ENCODE assay signal across 19 mouse cellular contexts in the genomic region with DNA sequence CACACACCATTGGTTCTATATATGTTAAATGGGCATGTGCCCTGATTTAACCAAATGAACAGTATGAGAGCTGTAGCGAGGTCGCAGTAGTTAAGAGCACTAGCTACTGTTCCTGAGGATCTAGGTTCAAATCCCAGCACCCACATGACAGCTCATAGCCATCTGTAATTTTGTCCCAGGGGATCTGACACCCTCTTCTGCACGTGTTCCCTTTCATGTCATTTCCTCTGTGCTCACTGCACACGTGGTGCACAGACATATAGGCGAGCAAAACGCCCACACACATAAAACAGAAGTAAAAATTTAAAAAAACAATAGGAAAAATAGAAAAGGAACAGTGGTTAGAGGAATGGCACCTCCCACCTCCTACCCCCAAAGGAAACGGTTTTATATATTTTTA.
A peak's percentile ranks its signal among the peaks of the same experiment; 100 is the strongest.
DNase-seq lines count a peak whose midpoint lies in the region; ATAC-seq and TF ChIP-seq lines count a peak whose summit lies in the region.
"Had no signal": no experiment of that assay in that cellular context is flagged by ENCODE, and none has a peak within 500 bp of the region (broad histone marks: within the 10 kb centered on the region; RNA-seq: fewer than 3 reads in every experiment).

No protein-coding gene starts in this region.

- ATAC-seq in common myeloid progenitor, adult 5-6 weeks (replicated peaks; ENCODE audit: low read depth, poor library complexity, severe bottlenecking) = 0 out of 2 replicates have a peak, but pooled peaks have one; percentile 11
- ATAC-seq in liver, embryonic 12.5 days = no peak
- ATAC-seq: forebrain, embryonic 15.5 days; midbrain, embryonic 16.5 days had no signal

- TF ChIP-seq POLR2A in thymus, adult 2 months (IDR thresholded peaks at IDR 0.05; ENCODE audit: control insufficient read depth, extremely low read depth, insufficient read depth, low read length, poor library complexity) = no peak

- H3K27me3 ChIP-seq in thymus, adult 2 months (ENCODE audit: control insufficient read depth, insufficient read depth, low read length) = no peaks in the 10 kb centered on the region
- peaks cover 23% of the 10 kb centered on the region; the same call in 1 of the 2 replicates for H3K27me3 ChIP-seq in liver, embryonic 12.5 days (replicated peaks)
- peaks cover 38% of the 10 kb centered on the region for H3K27me3 ChIP-seq in forebrain, embryonic 10.5 days (ENCODE audit: poor library complexity, severe bottlenecking)
- H3K27me3 ChIP-seq: forebrain, embryonic 15.5 days; limb, embryonic 12.5 days; liver, embryonic 13.5 days had no signal

- no peak overlapping the region for H3K9ac ChIP-seq in liver, embryonic 12.5 days
- H3K9ac ChIP-seq: embryonic facial prominence, embryonic 12.5 days; forebrain, embryonic 15.5 days; limb, embryonic 12.5 days; liver, embryonic 13.5 days had no signal

- H3K27ac ChIP-seq in thymus, adult 2 months (ENCODE audit: control insufficient read depth, insufficient read depth, low read length) = no peak overlapping the region
- no peak overlapping the region for H3K27ac ChIP-seq in liver, embryonic 12.5 days
- no peak overlapping the region for H3K27ac ChIP-seq in forebrain, embryonic 10.5 days
- H3K27ac ChIP-seq: embryonic facial prominence, embryonic 12.5 days; forebrain, embryonic 15.5 days; left cerebral cortex, adult 2 months; limb, embryonic 12.5 days; liver, embryonic 13.5 days had no signal

- peaks cover 28% of the 10 kb centered on the region for H3K4me1 ChIP-seq in thymus, adult 2 months (replicated peaks; ENCODE audit: control insufficient read depth, insufficient read depth, low read length)
- H3K4me1 ChIP-seq in liver, embryonic 12.5 days = peaks cover 13% of the 10 kb centered on the region
- peaks cover 88% of the 10 kb centered on the region for H3K4me1 ChIP-seq in forebrain, embryonic 10.5 days

- TF ChIP-seq CTCF in thymus, adult 2 months (IDR thresholded peaks at IDR 0.05; ENCODE audit: borderline replicate concordance, control insufficient read depth, extremely low read depth, insufficient read depth, low read length, poor library complexity) = no peak

- H3K4me3 ChIP-seq in thymus, adult 2 months (ENCODE audit: control insufficient read depth, insufficient read depth, low read length) = no peak overlapping the region
- no peak overlapping the region for H3K4me3 ChIP-seq in liver, embryonic 12.5 days
- no peak overlapping the region for H3K4me3 ChIP-seq in forebrain, embryonic 10.5 days
- H3K4me3 ChIP-seq: embryonic facial prominence, embryonic 12.5 days; erythroblast, embryonic 14.5 days; forebrain, embryonic 15.5 days; left cerebral cortex, adult 2 months; limb, embryonic 12.5 days; liver, embryonic 13.5 days had no signal

- no peaks in the 10 kb centered on the region for H3K9me3 ChIP-seq in liver, embryonic 12.5 days (replicated peaks)
- no peaks in the 10 kb centered on the region for H3K9me3 ChIP-seq in forebrain, embryonic 10.5 days
- H3K9me3 ChIP-seq: embryonic facial prominence, embryonic 12.5 days; forebrain, embryonic 15.5 days; limb, embryonic 12.5 days; liver, embryonic 13.5 days had no signal

- 24% methylated on average over 7 of the region's 7 CpGs for WGBS in thymus, adult 2 months
- WGBS in liver, embryonic 12.5 days (ENCODE audit: insufficient replicate concordance) = 54% methylated on average over 7 of the region's 7 CpGs
- 91% methylated on average over 7 of the region's 7 CpGs for WGBS in forebrain, embryonic 10.5 days

- intact Hi-C loops in left cerebral cortex, postnatal 14 days (cut with DNase I) = no loop called here

- DNase-seq in thymus, postnatal 0 days (ENCODE audit: low spot score) = peak; percentile 64
- DNase-seq in thymus, adult 2 months = no peak
- peak; percentile 47 for DNase-seq in naive thymus-derived CD4-positive, alpha-beta T cell, adult 2 months (ENCODE audit: low read depth)
- no peak for DNase-seq in left cerebral cortex, postnatal 14 days (ENCODE audit: low spot score in 2 of 2)
- DNase-seq in forebrain, embryonic 10.5 days (ENCODE audit: extremely low spot score, low spot score) = no peak
- DNase-seq: cerebellum, adult 2 months; gastrocnemius, postnatal 25 days; kidney, adult 9 months; kidney, postnatal 25 days; liver, embryonic 13.5 days; right cerebral cortex, adult 18-20 months had no signal

- no peaks in the 10 kb centered on the region for H3K36me3 ChIP-seq in thymus, adult 2 months (ENCODE audit: control insufficient read depth, insufficient read depth, low read length)
- no peaks in the 10 kb centered on the region for H3K36me3 ChIP-seq in liver, embryonic 12.5 days
- no peaks in the 10 kb centered on the region for H3K36me3 ChIP-seq in forebrain, embryonic 10.5 days (replicated peaks)
- H3K36me3 ChIP-seq: embryonic facial prominence, embryonic 12.5 days; forebrain, embryonic 15.5 days; limb, embryonic 12.5 days; liver, embryonic 13.5 days had no signal

- H3K4me2 ChIP-seq in liver, embryonic 12.5 days = no peak overlapping the region
- H3K4me2 ChIP-seq: embryonic facial prominence, embryonic 12.5 days; forebrain, embryonic 15.5 days; limb, embryonic 12.5 days; liver, embryonic 13.5 days had no signal

Comparison
In these comparisons a context has a peak if more than half of its experiments do, and no peak if none do; other contexts are left out.
1. DNase-seq: peak in thymus, postnatal 0 days (single experiment) and naive thymus-derived CD4-positive, alpha-beta T cell, adult 2 months (single experiment); none in thymus, adult 2 months (single experiment), left cerebral cortex, postnatal 14 days (0 of 2) and forebrain, embryonic 10.5 days (single experiment).